Mouse (Mus musculus) heart, embryonic 16.5 days (tissue): Measurements from ENCODE around the gene Tldc2. TPM values are rescaled to one million over a fixed set of nuclear protein-coding genes. Genes with fewer than 3 reads are reported as not detected.
A peak's percentile ranks its signal among the peaks of the same experiment; 100 is the strongest.

Experiments used
- ATAC-seq: fragments of 200-750 bp; cut with Nextera tagmentation; replicated peaks from 2 replicates; pipeline ENCODE4 v1.8.0; 2017; ENCODE audit warnings: moderate number of reproducible peaks; ENCODE audit not compliant: insufficient read depth, low FRiP score; ENCODE audit errors: extremely low read depth
- H3K27ac ChIP-seq: fragments of 300-500 bp; sonication (generic); 2 replicates; pipeline ENCODE4 v1.5.1; 2014; ENCODE audit warnings: mild to moderate bottlenecking, low read length, control low read depth, moderate library complexity
- H3K27me3 ChIP-seq: fragments of 300-500 bp; sonication (generic); 2 replicates; pipeline ENCODE4 v1.6.1; 2014; ENCODE audit warnings: low read length, mixed read lengths; ENCODE audit not compliant: control insufficient read depth, insufficient read depth
- H3K36me3 ChIP-seq: fragments of 300-500 bp; sonication (generic); 2 replicates; pipeline ENCODE4 v1.6.1; 2014; ENCODE audit not compliant: control insufficient read depth, insufficient read depth
- H3K4me1 ChIP-seq: fragments of 300-500 bp; sonication (generic); 2 replicates; pipeline ENCODE4 v1.6.1; 2014; ENCODE audit warnings: low read length, mixed read lengths; ENCODE audit not compliant: control insufficient read depth, insufficient read depth
- H3K4me2 ChIP-seq: fragments of 300-500 bp; sonication (generic); 2 replicates; pipeline ENCODE4 v1.6.1; 2014; ENCODE audit warnings: low read depth, mild to moderate bottlenecking, control low read depth, low read length
- H3K4me3 ChIP-seq: fragments of 300-500 bp; sonication (generic); 2 replicates; pipeline ENCODE4 v1.5.1; 2014; ENCODE audit warnings: mild to moderate bottlenecking, control low read depth, low read length
- H3K9ac ChIP-seq: fragments of 300-500 bp; sonication (generic); 2 replicates; pipeline ENCODE4 v1.6.1; 2014; ENCODE audit warnings: low read length, control low read depth
- H3K9me3 ChIP-seq: fragments of 300-500 bp; sonication (generic); replicated peaks from 2 replicates; pipeline ENCODE4 v1.6.1; 2016; ENCODE audit warnings: low read length; ENCODE audit not compliant: control insufficient read depth
- WGBS: fragments of 180-500 bp; shearing (Covaris S2); extraction: QIAGEN DNeasy Blood & Tissue Kit; methylation state at CpG from one replicate; pipeline ENCODE4 v1.1.7; 2014; 5-methylcytosine and 5-hydroxymethylcytosine counted together
- polyA plus RNA-seq: library from polyadenylated mRNA; unstranded; fragments of >200 nt; fragmentation: Nextera tagmentation; extraction: Ambion mirVana; gene quantifications from 2 replicates; pipeline ENCODE4 v1.2.1, GENCODE M21; 2015

Gene Tldc2
- polyA plus RNA-seq, 1 experiment from 2014 or later: not detected

- Histone ChIP-seq H3K36me3 (no peaks in the 10 kb centered on the region), H3K9me3 (no peaks in the 10 kb centered on the region), H3K4me1 (peaks cover 47% of the 10 kb centered on the region), H3K27me3 (no peaks in the 10 kb centered on the region), H3K9ac (peak overlapping the region; percentile 91), H3K4me3 (peak overlapping the region; percentile 86), H3K4me2 (peak overlapping the region; percentile 91), H3K27ac (peak overlapping the region; percentile 88)
- peak; percentile 4; the same call in 1 of the 2 replicates for ATAC-seq
- WGBS: under 1% methylated on average over 75 of the region's 79 CpGs
Measured at GRCm38 (mm10) chr2:157078059-157078792, 8.6 kb upstream of the Tldc2 start.

DNA sequence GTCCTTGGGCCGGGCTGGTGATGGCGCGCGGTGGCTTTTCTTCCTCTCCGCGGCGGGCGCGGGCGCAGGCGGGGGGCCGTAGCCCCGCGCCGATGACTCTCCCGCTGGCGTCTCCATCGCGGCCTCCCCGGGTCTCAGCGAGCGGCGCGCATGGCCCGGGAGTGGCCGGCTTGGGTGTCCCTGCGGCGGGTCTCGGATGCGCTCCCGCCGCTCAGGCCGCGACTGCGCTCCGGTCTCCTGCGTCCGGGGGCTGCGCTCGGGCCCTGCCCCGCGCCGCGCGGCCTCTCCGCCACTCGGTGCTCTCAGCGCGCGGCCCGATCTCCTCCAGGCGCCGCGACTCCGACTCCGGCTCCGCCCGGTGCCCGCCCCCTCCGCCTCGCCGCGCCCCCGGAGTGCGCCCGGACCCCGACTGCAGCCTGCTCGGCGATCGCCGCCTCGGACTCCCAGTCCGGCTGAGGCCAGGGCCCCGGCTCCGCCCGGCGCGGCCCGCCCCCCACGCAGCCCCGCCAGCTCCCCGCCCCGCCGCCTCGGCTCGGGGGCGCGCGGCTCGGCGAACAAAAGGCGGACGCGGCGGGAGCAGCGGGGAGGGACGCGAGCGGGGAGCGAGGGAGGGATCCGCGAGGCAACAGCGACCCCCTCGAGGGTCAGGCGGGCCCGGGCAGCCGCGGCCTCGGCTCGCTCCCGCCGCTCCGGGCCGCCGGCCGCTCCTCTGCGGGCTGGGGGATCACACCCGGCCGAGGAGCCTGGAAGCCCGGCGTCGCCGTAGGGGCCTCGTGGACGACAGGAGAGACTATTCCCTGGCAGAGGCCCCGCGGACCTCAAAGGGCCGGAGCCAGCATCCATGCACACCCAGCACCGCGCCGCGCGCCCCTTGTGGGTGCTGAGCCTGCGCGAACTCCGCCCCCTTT is 7.8 kb upstream of the Tldc2 start, which contains the start of gene Soga1:
Gene Soga1 (minus strand): TSS at position 462 of the 908 bp plus-strand sequence.
- peak; percentile 85 for ATAC-seq
- Histone ChIP-seq H3K27me3 (no peaks in the 10 kb centered on the region), H3K27ac (peak within 1 kb of the TSS; percentile 88), H3K9me3 (no peaks in the 10 kb centered on the region), H3K9ac (peak within 1 kb of the TSS; percentile 91), H3K4me2 (peak within 1 kb of the TSS; percentile 91), H3K36me3 (no peaks in the 10 kb centered on the region), H3K4me1 (peaks cover 38% of the 10 kb centered on the region), H3K4me3 (peak within 1 kb of the TSS; percentile 86)
- WGBS: under 1% methylated on average over 86 of the region's 136 CpGs

DNA sequence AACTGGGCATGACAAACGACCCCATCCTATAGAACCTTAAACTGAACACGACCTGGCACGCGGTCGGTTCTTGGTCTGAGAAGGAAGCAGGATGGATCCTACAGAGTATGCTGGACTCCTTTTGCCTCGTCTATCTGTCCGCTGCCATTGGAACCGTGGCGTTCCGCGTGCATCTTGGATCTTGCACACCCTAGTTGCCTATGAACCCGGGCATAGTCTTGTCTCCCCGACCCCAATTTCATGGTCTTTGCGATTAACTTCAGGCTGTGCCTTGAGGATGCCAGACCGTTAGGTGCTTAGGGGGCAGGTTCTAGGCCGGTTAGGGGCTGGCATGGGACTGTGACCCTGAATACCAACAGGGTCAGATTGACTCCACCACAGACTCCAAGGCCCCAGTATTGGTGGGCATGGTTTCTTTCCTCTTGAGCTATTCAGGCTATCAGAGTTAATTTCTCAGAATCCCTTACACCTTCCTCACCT is 7.1 kb upstream of the Tldc2 start:
- ATAC-seq: no peak
- Histone ChIP-seq H3K9ac (peak overlapping the region; percentile 91), H3K9me3 (no peaks in the 10 kb centered on the region), H3K4me3 (peak overlapping the region; percentile 86), H3K27me3 (no peaks in the 10 kb centered on the region), H3K27ac (peak overlapping the region; percentile 88), H3K4me1 (peaks cover 32% of the 10 kb centered on the region), H3K4me2 (peak overlapping the region; percentile 91), H3K36me3 (no peaks in the 10 kb centered on the region)
- 15% methylated on average over 16 of the region's 16 CpGs for WGBS

DNA sequence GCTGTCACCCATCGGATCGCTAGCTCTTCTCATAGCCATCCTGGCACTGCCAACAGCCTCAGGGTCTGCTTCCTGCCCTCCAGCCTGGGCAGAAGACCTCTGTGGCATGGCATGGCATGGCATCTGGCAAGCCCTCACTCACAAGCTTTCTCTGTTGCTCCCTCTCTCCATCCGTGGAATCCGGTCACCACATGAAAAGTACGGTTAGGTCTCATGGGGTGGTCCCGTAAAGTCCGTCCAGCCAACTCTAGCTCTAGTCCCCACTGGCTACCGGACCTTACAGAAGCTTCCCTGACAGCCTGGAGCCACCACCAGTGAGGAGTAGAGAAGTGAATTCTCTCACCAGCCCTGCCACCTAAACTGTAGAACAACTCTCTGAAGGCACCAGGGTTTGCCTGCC is 5.5 kb upstream of the Tldc2 start:
- Histone ChIP-seq H3K4me2 (no peak overlapping the region), H3K4me1 (peaks cover 16% of the 10 kb centered on the region), H3K36me3 (no peaks in the 10 kb centered on the region), H3K27ac (no peak overlapping the region), H3K27me3 (no peaks in the 10 kb centered on the region), H3K4me3 (no peak overlapping the region), H3K9me3 (no peaks in the 10 kb centered on the region), H3K9ac (no peak overlapping the region)
- no peak for ATAC-seq
- WGBS: 91% methylated on average over 8 of the region's 8 CpGs

- no peak overlapping the region for H3K4me2 ChIP-seq
- no peak overlapping the region for H3K9ac ChIP-seq
- 24% methylated on average over 7 of the region's 7 CpGs for WGBS
Measured at GRCm38 (mm10) chr2:157081960-157082359, 4.9 kb upstream of the Tldc2 start.

DNA sequence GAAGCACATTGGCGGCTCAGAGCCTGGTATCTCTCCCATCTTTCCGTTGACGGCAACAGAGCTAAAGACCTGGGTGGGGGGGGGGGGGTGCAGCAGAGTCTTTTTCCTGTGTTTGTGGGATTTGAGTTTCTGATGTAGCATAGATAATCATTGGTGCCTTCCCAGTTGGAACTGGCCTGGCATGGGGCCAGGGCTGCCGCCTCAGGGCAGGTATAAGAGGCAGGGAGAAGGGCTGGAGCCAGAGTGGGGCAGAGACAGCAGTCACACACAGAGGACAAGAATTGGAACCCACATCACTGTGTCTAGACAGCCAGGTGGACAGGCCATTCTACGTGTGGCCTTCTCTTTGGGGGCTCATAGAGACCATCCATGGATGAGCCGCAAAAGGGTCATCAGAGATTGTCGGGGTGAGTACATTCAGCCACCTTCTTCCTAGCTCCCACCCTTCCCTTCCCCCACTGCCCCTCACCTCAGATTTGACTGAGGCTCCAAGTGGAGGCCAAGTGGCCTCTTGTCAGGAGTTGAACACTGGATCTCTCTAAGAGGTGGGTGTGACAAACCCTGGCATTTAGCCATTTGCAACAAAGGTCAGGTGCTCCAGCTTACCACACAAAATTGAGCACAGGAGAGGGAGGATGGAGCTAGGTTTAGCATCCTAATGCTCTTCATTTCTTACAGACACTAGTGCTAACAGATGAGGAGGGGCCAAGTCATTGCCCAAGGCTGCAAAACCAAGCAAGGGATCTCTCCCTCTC is 1.8 kb upstream of the Tldc2 start:
- H3K36me3 ChIP-seq: no peaks in the 10 kb centered on the region
- no peak overlapping the region for H3K4me3 ChIP-seq
- no peak overlapping the region for H3K4me2 ChIP-seq
- no peak overlapping the region for H3K9ac ChIP-seq
- H3K27ac ChIP-seq: no peak overlapping the region
- WGBS: 75% methylated on average over 7 of the region's 7 CpGs
- H3K27me3 ChIP-seq: no peaks in the 10 kb centered on the region; the same call in 1 of the 2 replicates
- H3K9me3 ChIP-seq: no peaks in the 10 kb centered on the region
- ATAC-seq: 0 out of 2 replicates have a peak, but pooled peaks have one; percentile 28
- H3K4me1 ChIP-seq: peaks cover 7% of the 10 kb centered on the region; the same call in 1 of the 2 replicates

More at GRCm38 (mm10) chr2:157081960-157082359, 4.9 kb upstream of the Tldc2 start:
- Histone ChIP-seq H3K27ac (no peak overlapping the region), H3K27me3 (no peaks in the 10 kb centered on the region), H3K9me3 (no peaks in the 10 kb centered on the region), H3K4me3 (no peak overlapping the region), H3K36me3 (no peaks in the 10 kb centered on the region), H3K4me1 (peaks cover 10% of the 10 kb centered on the region)
- ATAC-seq: no peak

DNA sequence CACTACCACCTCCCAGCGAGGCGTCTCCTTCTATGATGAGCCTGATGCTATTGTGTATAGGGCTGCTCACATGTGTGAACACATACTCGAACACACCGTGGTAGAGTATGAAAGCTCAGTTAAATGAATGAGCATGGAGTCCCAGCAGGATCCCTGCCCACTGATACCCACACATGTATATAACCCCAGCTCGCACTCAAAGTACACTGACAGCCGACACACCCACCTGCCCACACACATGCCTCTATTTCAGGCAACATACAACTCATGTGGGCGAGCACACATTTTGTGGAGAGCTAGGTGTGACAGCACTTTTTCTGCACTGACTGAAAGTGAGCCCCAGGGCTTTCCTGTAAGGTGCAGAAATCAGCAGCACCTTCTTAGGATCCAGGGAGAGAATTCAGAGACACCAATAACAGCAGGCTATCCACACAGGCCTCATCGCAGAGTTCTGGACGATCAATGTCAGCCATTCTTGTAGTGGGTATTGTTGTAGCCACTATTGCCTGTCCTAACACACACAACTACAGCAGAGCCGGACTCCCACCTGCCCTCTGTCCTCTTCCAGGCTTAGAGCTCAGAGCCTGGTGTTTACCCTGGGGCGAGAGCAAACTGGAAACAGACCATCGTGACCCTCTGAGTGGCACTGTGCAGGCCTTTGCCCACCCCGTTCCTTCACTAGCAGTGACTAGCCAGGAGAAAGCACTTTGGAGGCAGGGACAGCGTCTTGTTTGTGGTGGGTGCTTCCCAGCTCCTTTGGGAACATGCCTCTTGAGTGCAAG is 872 bp downstream of the Tldc2 start:
- no peak overlapping the region for H3K27ac ChIP-seq
- H3K27me3 ChIP-seq: no peaks in the 10 kb centered on the region; the same call in 1 of the 2 replicates
- H3K4me1 ChIP-seq: peaks cover 13% of the 10 kb centered on the region
- 77% methylated on average over 14 of the region's 14 CpGs for WGBS
- ATAC-seq: no peak
- no peak overlapping the region for H3K9ac ChIP-seq
- no peaks in the 10 kb centered on the region for H3K9me3 ChIP-seq
- H3K4me3 ChIP-seq: no peak overlapping the region
- H3K4me2 ChIP-seq: no peak overlapping the region
- no peaks in the 10 kb centered on the region for H3K36me3 ChIP-seq

DNA sequence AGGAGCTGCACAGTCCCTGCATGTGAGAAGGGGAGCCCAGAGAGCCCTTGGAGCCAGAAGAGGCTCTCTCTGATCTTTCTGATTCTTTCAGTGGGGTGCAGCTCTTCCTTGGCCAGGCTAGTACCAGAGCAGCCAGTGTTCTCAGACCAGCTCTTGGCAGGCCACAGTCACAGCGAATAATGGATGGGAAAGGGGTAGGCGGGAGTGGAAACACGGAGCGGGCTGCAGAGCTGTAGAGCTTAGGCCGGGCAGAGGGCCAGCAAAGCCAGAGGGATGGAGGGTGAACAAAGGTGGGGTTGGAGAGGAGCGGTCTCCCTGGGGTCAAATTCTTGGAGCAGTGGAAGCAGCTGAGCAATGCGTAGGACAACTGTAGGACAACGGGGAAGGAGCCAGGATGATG is 5.2 kb downstream of the Tldc2 start:
- no peak overlapping the region for H3K27ac ChIP-seq
- H3K9ac ChIP-seq: peak overlapping the region; percentile 22; the same call in 1 of the 2 replicates
- no peaks in the 10 kb centered on the region for H3K9me3 ChIP-seq
- ATAC-seq: peak; percentile 69
- no peaks in the 10 kb centered on the region; the same call in 1 of the 2 replicates for H3K27me3 ChIP-seq
- no peak overlapping the region for H3K4me3 ChIP-seq
- peak overlapping the region; percentile 16; the same call in 1 of the 2 replicates for H3K4me2 ChIP-seq
- 27% methylated on average over 8 of the region's 8 CpGs for WGBS
- H3K4me1 ChIP-seq: peaks cover 13% of the 10 kb centered on the region
- no peaks in the 10 kb centered on the region for H3K36me3 ChIP-seq
